Mouse (Mus musculus) heart, embryonic 14.5 days (tissue): ENCODE measurements around the gene Uchl1. TPM values are rescaled to one million over a fixed set of nuclear protein-coding genes. Genes with fewer than 3 reads are reported as not detected.

ENCODE experiments used
- ATAC-seq: fragments of 200-750 bp; cut with Nextera tagmentation; 2 replicates; pipeline ENCODE4 v1.8.0; 2017; ENCODE audit warnings: low read depth, moderate TSS enrichment; ENCODE audit not compliant: insufficient number of reproducible peaks, insufficient read depth, low FRiP score
- H3K27ac ChIP-seq, 2 experiments: fragments of 200-500 bp in 1 of 2; fragments of 300-500 bp in 1 of 2; sonication (generic) in 1 of 2; replicated peaks in 1 of 2; 2 replicates each; pipeline ENCODE4 v1.5.1; 2012 to 2014; ENCODE audit warnings: low read depth in 2 of 2, low read length in 2 of 2, control low read depth in 1 of 2, mild to moderate bottlenecking in 1 of 2, mixed read lengths in 1 of 2; ENCODE audit not compliant: control insufficient read depth in 1 of 2, insufficient read depth in 1 of 2
- H3K27me3 ChIP-seq: fragments of 300-500 bp; sonication (generic); 2 replicates; pipeline ENCODE4 v1.6.1; 2014; ENCODE audit warnings: mild to moderate bottlenecking, low read length, control low read depth; ENCODE audit not compliant: control insufficient read depth, insufficient read depth
- H3K36me3 ChIP-seq: fragments of 300-500 bp; sonication (generic); 2 replicates; pipeline ENCODE4 v1.6.1; 2014; ENCODE audit warnings: mild to moderate bottlenecking, control low read depth, low read length, mixed read lengths; ENCODE audit not compliant: control insufficient read depth, insufficient read depth
- H3K4me1 ChIP-seq, 2 experiments: fragments of 200-500 bp in 1 of 2; fragments of 300-500 bp in 1 of 2; sonication (generic) in 1 of 2; 2 replicates each; pipeline ENCODE4 v1.6.1; 2012 to 2014; ENCODE audit warnings: low read length in 2 of 2, control low read depth in 1 of 2, mixed read lengths in 1 of 2; ENCODE audit not compliant: control insufficient read depth in 2 of 2, insufficient read depth in 2 of 2
- H3K4me2 ChIP-seq: fragments of 300-500 bp; sonication (generic); 2 replicates; pipeline ENCODE4 v1.6.1; 2014; ENCODE audit warnings: mild to moderate bottlenecking, low read length
- H3K4me3 ChIP-seq, 2 experiments: fragments of 200-500 bp in 1 of 2; fragments of 300-500 bp in 1 of 2; sonication (generic) in 1 of 2; 2 replicates each; pipeline ENCODE4 v1.5.1; 2012 to 2014; ENCODE audit warnings: low read length in 2 of 2, mild to moderate bottlenecking in 2 of 2, control low read depth in 1 of 2, low read depth in 1 of 2, moderate library complexity in 1 of 2; ENCODE audit not compliant: control insufficient read depth in 1 of 2, insufficient read depth in 1 of 2
- H3K9ac ChIP-seq: fragments of 300-500 bp; sonication (generic); 2 replicates; pipeline ENCODE4 v1.6.1; 2014; ENCODE audit warnings: mild to moderate bottlenecking, low read length
- H3K9me3 ChIP-seq: fragments of 300-500 bp; sonication (generic); 2 replicates; pipeline ENCODE4 v1.6.1; 2016; ENCODE audit warnings: low read length, control low read depth; ENCODE audit not compliant: control insufficient read depth
- WGBS: fragments of 180-500 bp; shearing (Covaris S2); extraction: QIAGEN DNeasy Blood & Tissue Kit; methylation state at CpG from one replicate; pipeline ENCODE4 v1.1.7; 2014; 5-methylcytosine and 5-hydroxymethylcytosine counted together
- polyA plus RNA-seq: library from polyadenylated mRNA; unstranded; fragments of >200 nt; fragmentation: Nextera tagmentation; extraction: Ambion mirVana; gene quantifications from 2 replicates; pipeline ENCODE4 v1.2.1, GENCODE M21; 2014

The Uchl1 gene
- polyA plus RNA-seq, 1 experiment from 2014 or later, result 147 TPM

- no peak for ATAC-seq
- Histone ChIP-seq H3K9me3 (no peaks in the 10 kb centered on the region), H3K4me2 (peak overlapping the region; percentile 81), H3K36me3 (no peaks in the 10 kb centered on the region; the same call in 1 of the 2 replicates), H3K27ac (no peak overlapping the region), H3K9ac (no peak overlapping the region), H3K27me3 (peaks cover 15% of the 10 kb centered on the region), H3K4me1 (peaks cover 13 to 16% of the 10 kb centered on the region in 2 experiments), H3K4me3 (peak overlapping the region; percentile 50 to 64)
- 2% methylated on average over 18 of the region's 18 CpGs for WGBS
Measured at GRCm38 (mm10) chr5:66675189-66675890, 551 bp upstream of the Uchl1 start.

DNA sequence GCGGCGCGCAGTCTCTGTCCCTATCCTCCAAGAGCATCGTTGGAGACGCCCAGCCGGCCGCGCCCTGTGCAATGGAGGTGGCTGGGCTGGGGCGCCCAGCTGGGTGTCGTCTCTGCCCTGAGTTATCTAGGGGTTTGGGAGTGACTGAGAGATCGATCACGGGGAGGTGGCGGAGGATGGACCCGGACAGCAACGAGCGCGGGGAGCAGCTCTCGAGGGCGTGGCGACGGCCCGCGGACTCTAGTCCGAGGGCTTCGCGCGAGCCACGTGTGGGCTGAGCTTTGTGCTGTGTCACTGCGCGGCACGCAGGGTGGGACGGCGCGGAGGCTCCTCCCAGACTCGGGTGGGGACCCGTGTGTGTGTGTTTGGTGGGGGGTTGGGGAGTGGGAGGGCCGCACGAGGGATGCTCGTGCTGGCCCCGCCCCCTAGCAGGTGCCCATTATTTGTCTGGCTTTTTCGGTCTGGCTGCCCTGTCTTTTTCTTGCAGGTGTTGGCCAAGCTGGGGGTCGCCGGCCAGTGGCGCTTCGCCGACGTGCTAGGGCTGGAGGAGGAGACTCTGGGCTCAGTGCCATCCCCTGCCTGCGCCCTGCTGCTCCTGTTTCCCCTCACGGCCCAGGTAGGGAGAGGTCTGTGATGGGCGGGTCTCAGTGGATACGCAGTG, 696 bp downstream of the Uchl1 start:
- Histone ChIP-seq H3K27ac (0 out of 4 replicates have a peak overlapping the region, but pooled peaks of 1 of the 2 experiments have one; percentile 7), H3K27me3 (peaks cover 15% of the 10 kb centered on the region), H3K9me3 (no peaks in the 10 kb centered on the region), H3K4me2 (peak overlapping the region; percentile 81), H3K36me3 (no peaks in the 10 kb centered on the region; the same call in 1 of the 2 replicates), H3K4me3 (peak overlapping the region; percentile 50 to 64), H3K9ac (peak overlapping the region; percentile 58), H3K4me1 (peaks cover 19 to 20% of the 10 kb centered on the region in 2 experiments)
- ATAC-seq, result peak; percentile 55; the same call in 1 of the 2 replicates
- under 1% methylated on average over 48 of the region's 51 CpGs for WGBS

- Histone ChIP-seq H3K4me2 (peak overlapping the region; percentile 81), H3K4me3 (peak overlapping the region in 1 of 2 experiments; percentile 50; a peak in 1 of 4 replicates), H3K9me3 (no peaks in the 10 kb centered on the region), H3K4me1 (peaks cover 21 to 25% of the 10 kb centered on the region in 2 experiments), H3K9ac (no peak overlapping the region), H3K27me3 (peaks cover 12% of the 10 kb centered on the region), H3K36me3 (peaks cover 4% of the 10 kb centered on the region; the same call in 1 of the 2 replicates), H3K27ac (no peak overlapping the region)
- ATAC-seq, result no peak
- whole genome bisulfite sequencing, result 74% methylated on average over 21 of the region's 21 CpGs
Measured at GRCm38 (mm10) chr5:66677411-66678345, 1.8 kb downstream of the Uchl1 start.

DNA sequence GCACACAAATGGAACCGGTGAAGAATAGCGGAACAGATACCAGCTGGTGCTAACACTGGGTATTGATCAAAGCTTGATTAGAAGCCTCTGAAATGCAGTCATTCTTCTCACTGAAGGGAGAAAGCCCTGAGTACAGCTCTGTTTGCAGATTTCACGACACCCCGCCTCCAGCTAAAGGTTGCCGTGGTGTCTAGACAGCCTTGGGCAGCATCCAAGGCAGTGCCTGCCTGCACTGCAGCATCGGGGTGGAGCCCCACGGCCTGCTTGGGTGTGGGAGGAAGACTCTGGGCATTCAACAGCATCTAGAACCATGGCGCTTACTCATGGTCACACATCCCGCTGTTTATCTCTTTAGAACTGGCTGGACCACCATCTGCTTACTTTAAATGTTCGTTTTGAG, 3.3 kb downstream of the Uchl1 start:
- peaks cover 19% of the 10 kb centered on the region for H3K36me3 ChIP-seq
- H3K27me3 ChIP-seq, result peaks cover 11% of the 10 kb centered on the region
- no peaks in the 10 kb centered on the region for H3K9me3 ChIP-seq
- ATAC-seq, result no peak
- H3K27ac ChIP-seq, result no peak overlapping the region
- H3K9ac ChIP-seq, result no peak overlapping the region
- WGBS, result 56% methylated on average over 10 of the region's 10 CpGs
- H3K4me1 ChIP-seq, result peaks cover 21 to 25% of the 10 kb centered on the region in 2 experiments
- H3K4me2 ChIP-seq, result no peak overlapping the region
- H3K4me3 ChIP-seq, result no peak overlapping the region

DNA sequence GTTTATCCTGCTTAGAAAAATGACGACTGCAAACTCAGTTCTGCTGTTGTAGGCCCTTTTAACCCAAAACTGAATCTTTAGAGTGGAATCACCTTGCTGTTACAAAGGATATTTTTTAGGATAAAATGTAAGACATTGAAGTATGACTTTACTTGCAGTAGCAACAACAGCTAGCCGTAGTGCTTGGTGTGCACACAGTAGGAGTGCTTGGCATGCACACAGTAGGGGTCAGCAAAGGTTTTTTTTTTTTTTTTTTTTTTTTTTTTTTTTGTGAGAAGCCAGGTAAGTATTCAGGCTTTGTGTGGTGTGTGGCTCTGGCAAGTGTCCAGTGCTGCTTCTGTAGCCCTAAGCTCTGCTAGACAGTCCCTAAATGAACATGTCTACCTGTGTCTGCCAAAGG, 10.0 kb downstream of the Uchl1 start:
- 86% methylated on average over 2 of the region's 2 CpGs for WGBS
- no peak overlapping the region for H3K27ac ChIP-seq
- peaks cover 9% of the 10 kb centered on the region in 2 experiments for H3K4me1 ChIP-seq
- no peak for ATAC-seq
- H3K4me2 ChIP-seq, result no peak overlapping the region
- H3K9ac ChIP-seq, result no peak overlapping the region
- no peaks in the 10 kb centered on the region for H3K9me3 ChIP-seq
- H3K27me3 ChIP-seq, result no peaks in the 10 kb centered on the region
- no peak overlapping the region for H3K4me3 ChIP-seq
- peaks cover 49% of the 10 kb centered on the region for H3K36me3 ChIP-seq

DNA sequence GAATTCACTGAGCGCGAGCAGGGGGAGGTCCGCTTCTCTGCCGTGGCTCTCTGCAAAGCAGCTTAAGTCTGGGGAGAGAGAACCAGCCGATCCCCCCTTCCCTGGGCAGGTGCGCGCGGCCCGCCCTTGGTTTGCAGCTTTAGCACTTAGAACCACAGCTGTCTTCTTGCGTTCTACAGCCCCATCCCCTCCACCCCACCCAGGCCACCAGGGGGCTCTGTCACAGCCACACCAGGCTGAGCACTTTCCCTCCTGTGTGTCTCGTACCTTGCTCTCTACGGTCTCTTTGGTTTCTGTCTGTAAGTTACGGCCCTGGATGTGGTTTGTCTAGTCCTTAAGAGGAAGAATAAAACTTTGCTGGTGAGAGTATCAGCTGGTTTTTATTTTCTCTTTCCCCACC, 11.0 kb downstream of the Uchl1 start:
- Histone ChIP-seq H3K4me2 (no peak overlapping the region), H3K27me3 (no peaks in the 10 kb centered on the region), H3K27ac (no peak overlapping the region), H3K9ac (no peak overlapping the region), H3K36me3 (peaks cover 49% of the 10 kb centered on the region), H3K9me3 (no peaks in the 10 kb centered on the region), H3K4me3 (no peak overlapping the region), H3K4me1 (peaks cover 0 to 3% of the 10 kb centered on the region in 2 experiments; a peak in 1 of 4 replicates)
- WGBS, result 85% methylated on average over 13 of the region's 13 CpGs
- ATAC-seq, result no peak

DNA sequence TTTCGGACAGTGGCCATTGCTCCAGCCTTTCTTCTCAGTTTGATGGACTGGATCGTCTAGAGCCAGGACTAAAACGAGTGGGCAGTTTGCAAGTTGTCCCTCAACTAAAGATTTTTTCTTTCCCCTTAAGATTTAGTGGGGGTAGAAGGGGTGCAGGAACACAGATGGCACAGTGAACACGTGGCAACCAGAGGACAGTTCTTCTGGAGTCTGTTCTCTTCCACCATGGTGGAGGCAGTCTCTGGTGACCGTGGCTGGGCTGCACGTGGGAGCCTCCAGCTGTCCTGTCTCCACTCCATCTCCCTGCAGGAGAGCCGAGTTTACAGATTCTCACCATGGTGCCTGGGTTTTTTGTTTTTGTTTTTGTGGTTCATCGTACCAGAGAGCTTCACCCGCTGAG, 11.8 kb downstream of the Uchl1 start:
- no peak overlapping the region for H3K4me2 ChIP-seq
- H3K9ac ChIP-seq, result no peak overlapping the region
- H3K36me3 ChIP-seq, result peaks cover 44% of the 10 kb centered on the region
- H3K4me1 ChIP-seq, result no peaks in the 10 kb centered on the region
- no peak overlapping the region for H3K27ac ChIP-seq
- no peaks in the 10 kb centered on the region for H3K9me3 ChIP-seq
- H3K4me3 ChIP-seq, result no peak overlapping the region
- no peaks in the 10 kb centered on the region for H3K27me3 ChIP-seq
- 84% methylated on average over 9 of the region's 9 CpGs for WGBS
- ATAC-seq, result no peak
